Mouse (Mus musculus) liver, adult 2 months (tissue): ENCODE measurements at regions not wholly inside any gene's neighbourhood (a gene's known extent, or its start where the extent isn't known, plus 50 kb on each side); places are given as distances from the start of the nearest gene placed in this dataset.

Experiments used
- DNase-seq: peaks from one replicate; pipeline ENCODE4 v3.0.0-alpha.2; 2011; ENCODE audit warnings: low read depth, low spot score; ENCODE audit errors: extremely low read depth
- H3K27ac ChIP-seq: fragments of 200-500 bp; replicated peaks from 2 replicates; pipeline ENCODE4 v1.5.1; 2012; ENCODE audit warnings: low read depth, mild to moderate bottlenecking, control low read depth, inconsistent platforms, low read length; ENCODE audit not compliant: insufficient read depth
- H3K27me3 ChIP-seq: fragments of 200-500 bp; 2 replicates; pipeline ENCODE4 v1.6.1; 2012; ENCODE audit warnings: mild to moderate bottlenecking, moderate library complexity, low read length, inconsistent platforms; ENCODE audit not compliant: control insufficient read depth, insufficient read depth
- H3K36me3 ChIP-seq: fragments of 200-500 bp; 2 replicates; pipeline ENCODE4 v1.6.1; 2012; ENCODE audit warnings: low read length, inconsistent platforms; ENCODE audit not compliant: control insufficient read depth, insufficient read depth
- H3K4me1 ChIP-seq: fragments of 200-500 bp; 2 replicates; pipeline ENCODE4 v1.6.1; 2011; ENCODE audit warnings: low read length; ENCODE audit not compliant: control insufficient read depth, insufficient read depth
- H3K4me3 ChIP-seq: fragments of 200-500 bp; 2 replicates; pipeline ENCODE4 v1.5.1; 2011; ENCODE audit warnings: low read depth, mild to moderate bottlenecking, control low read depth, low read length, moderate library complexity; ENCODE audit not compliant: insufficient read depth
- H3K79me2 ChIP-seq: fragments of 200-500 bp; 2 replicates; pipeline ENCODE4 v1.6.1; 2012; ENCODE audit warnings: inconsistent platforms, mild to moderate bottlenecking, low read length, moderate library complexity; ENCODE audit not compliant: control insufficient read depth, insufficient read depth
- H3K9ac ChIP-seq: fragments of 200-500 bp; 2 replicates; pipeline ENCODE4 v1.6.1; 2012; ENCODE audit warnings: low read depth, mild to moderate bottlenecking, control low read depth, inconsistent platforms, low read length
- CTCF ChIP-seq: fragments of 200-500 bp; IDR thresholded peaks from 2 replicates; pipeline ENCODE4 v1.5.1; 2011; ENCODE audit warnings: low read depth, low read length, control low read depth
- POLR2A ChIP-seq: fragments of 200-500 bp; IDR thresholded peaks from 2 replicates; pipeline ENCODE4 v1.6.1; 2011; ENCODE audit warnings: low read length, control low read depth; ENCODE audit not compliant: insufficient read depth; ENCODE audit errors: extremely low read depth
- WGBS: fragments of 180-500 bp; shearing (Covaris S2); methylation state at CpG from one replicate; pipeline ENCODE4 v1.1.7; 2018; 5-methylcytosine and 5-hydroxymethylcytosine counted together

GRCm38 (mm10) chr13:101433162-101433561, 334.9 kb downstream of the Pik3r1 start:
- no peak for DNase-seq
- Histone ChIP-seq H3K36me3 (no peaks in the 10 kb centered on the region), H3K4me1 (no peaks in the 10 kb centered on the region; the same call in 1 of the 2 replicates), H3K27me3 (no peaks in the 10 kb centered on the region), H3K4me3 (no peak overlapping the region), H3K9ac (no peak overlapping the region), H3K27ac (no peak overlapping the region), H3K79me2 (no peaks in the 10 kb centered on the region)
- 93% methylated on average over 6 of the region's 6 CpGs for WGBS
- no peak for TF ChIP-seq CTCF
- no peak for TF ChIP-seq POLR2A

- TF ChIP-seq CTCF (no peak), POLR2A (no peak)
- WGBS, result 87% methylated on average over 12 of the region's 12 CpGs
- no peak overlapping the region for H3K9ac ChIP-seq
- no peak for DNase-seq
- H3K4me1 ChIP-seq, result no peaks in the 10 kb centered on the region
- no peak overlapping the region for H3K27ac ChIP-seq
- H3K36me3 ChIP-seq, result no peaks in the 10 kb centered on the region
- H3K27me3 ChIP-seq, result no peaks in the 10 kb centered on the region
- no peak overlapping the region for H3K4me3 ChIP-seq
- no peaks in the 10 kb centered on the region for H3K79me2 ChIP-seq
These were observed 340.4 kb downstream of the Pik3r1 start for GRCm38 (mm10) chr13:101427426-101428221.

GRCm38 (mm10) chr13:101426461-101426860, 341.6 kb downstream of the Pik3r1 start:
- no peaks in the 10 kb centered on the region for H3K4me1 ChIP-seq
- H3K36me3 ChIP-seq, result no peaks in the 10 kb centered on the region
- DNase-seq, result no peak
- H3K79me2 ChIP-seq, result no peaks in the 10 kb centered on the region
- TF ChIP-seq CTCF (no peak), POLR2A (no peak)
- H3K27ac ChIP-seq, result no peak overlapping the region
- no peaks in the 10 kb centered on the region for H3K27me3 ChIP-seq
- no peak overlapping the region for H3K9ac ChIP-seq
- WGBS, result 84% methylated on average over 5 of the region's 5 CpGs
- no peak overlapping the region for H3K4me3 ChIP-seq

- H3K79me2 ChIP-seq, result no peaks in the 10 kb centered on the region
- 47% methylated on average over 3 of the region's 3 CpGs for WGBS
- no peaks in the 10 kb centered on the region for H3K27me3 ChIP-seq
- no peaks in the 10 kb centered on the region for H3K36me3 ChIP-seq
- no peak overlapping the region for H3K9ac ChIP-seq
- H3K4me1 ChIP-seq, result no peaks in the 10 kb centered on the region
- TF ChIP-seq POLR2A (no peak), CTCF (no peak)
- no peak overlapping the region for H3K27ac ChIP-seq
- no peak for DNase-seq
- H3K4me3 ChIP-seq, result no peak overlapping the region
These were observed 345.9 kb downstream of the Pik3r1 start for GRCm38 (mm10) chr13:101422082-101422481.

- no peak for TF ChIP-seq CTCF
- TF ChIP-seq POLR2A, result no peak
- Histone ChIP-seq H3K9ac (no peak overlapping the region), H3K36me3 (no peaks in the 10 kb centered on the region), H3K27ac (no peak overlapping the region), H3K4me3 (no peak overlapping the region), H3K79me2 (no peaks in the 10 kb centered on the region), H3K27me3 (no peaks in the 10 kb centered on the region), H3K4me1 (no peaks in the 10 kb centered on the region)
- DNase-seq, result no peak
- WGBS, result 87% methylated on average over 7 of the region's 7 CpGs
These were observed 348.5 kb downstream of the Pik3r1 start for GRCm38 (mm10) chr13:101419457-101420025.

GRCm38 (mm10) chr13:101418272-101418671, 349.7 kb downstream of the Pik3r1 start:
- WGBS, result 91% methylated on average over 6 of the region's 6 CpGs

More at GRCm38 (mm10) chr13:101418272-101418671, 349.7 kb downstream of the Pik3r1 start:
- Histone ChIP-seq H3K79me2 (no peaks in the 10 kb centered on the region), H3K4me3 (no peak overlapping the region), H3K4me1 (no peaks in the 10 kb centered on the region), H3K27ac (no peak overlapping the region), H3K36me3 (no peaks in the 10 kb centered on the region), H3K9ac (no peak overlapping the region), H3K27me3 (no peaks in the 10 kb centered on the region)
- no peak for DNase-seq
- no peak for TF ChIP-seq CTCF
- no peak for TF ChIP-seq POLR2A
